Mouse (Mus musculus) liver, embryonic 14.5 days (tissue): ENCODE results near the gene Cdh23. TPM values are rescaled to one million over a fixed set of nuclear protein-coding genes. Genes with fewer than 3 reads are reported as not detected.
A peak's percentile ranks its signal among the peaks of the same experiment; 100 is the strongest.

ENCODE experiments used
- ATAC-seq: fragments of 200-750 bp; cut with Nextera tagmentation; 2 replicates; pipeline ENCODE4 v1.8.0; 2017; ENCODE audit warnings: moderate number of reproducible peaks, mild to moderate bottlenecking, moderate library complexity; ENCODE audit not compliant: insufficient read depth
- DNase-seq, 3 experiments: peaks; one replicate each; pipeline ENCODE4 v3.0.0-alpha.2; 2012 to 2013; ENCODE audit warnings: low read depth in 3 of 3, low spot score in 3 of 3
- H3K27ac ChIP-seq: fragments of 300-500 bp; sonication (generic); 2 replicates; pipeline ENCODE4 v1.5.1; 2014; ENCODE audit warnings: moderate library complexity, mild to moderate bottlenecking, control low read depth, inconsistent platforms
- H3K27me3 ChIP-seq: fragments of 300-500 bp; sonication (generic); 2 replicates; pipeline ENCODE4 v1.6.1; 2014; ENCODE audit warnings: mild to moderate bottlenecking, low read length, moderate library complexity; ENCODE audit not compliant: control insufficient read depth, insufficient read depth
- H3K36me3 ChIP-seq: fragments of 300-500 bp; sonication (generic); replicated peaks from 2 replicates; pipeline ENCODE4 v1.6.1; 2014; ENCODE audit warnings: low read depth; ENCODE audit not compliant: control insufficient read depth, insufficient read depth
- H3K4me1 ChIP-seq, 2 experiments: fragments of 200-500 bp in 1 of 2; fragments of 300-500 bp in 1 of 2; sonication (generic) in 1 of 2; replicated peaks; 2 replicates each; pipeline ENCODE4 v1.6.1; 2012 to 2014; ENCODE audit warnings: antibody characterized with exemption in 1 of 2, inconsistent platforms in 1 of 2, low read length in 1 of 2; ENCODE audit not compliant: control insufficient read depth in 2 of 2, insufficient read depth in 2 of 2
- H3K4me2 ChIP-seq: fragments of 300-500 bp; sonication (generic); 2 replicates; pipeline ENCODE4 v1.6.1; 2014; ENCODE audit warnings: low read depth, mild to moderate bottlenecking, control low read depth, moderate library complexity
- H3K4me3 ChIP-seq, 2 experiments: fragments of 200-500 bp in 1 of 2; fragments of 300-500 bp in 1 of 2; sonication (generic) in 1 of 2; 2 replicates each; pipeline ENCODE4 v1.5.1; 2012 to 2014; ENCODE audit warnings: low read depth in 2 of 2, low read length in 2 of 2, mild to moderate bottlenecking in 2 of 2, control low read depth in 1 of 2, inconsistent platforms in 1 of 2, moderate library complexity in 1 of 2; ENCODE audit not compliant: insufficient read depth in 1 of 2
- H3K9ac ChIP-seq: fragments of 300-500 bp; sonication (generic); replicated peaks from 2 replicates; pipeline ENCODE4 v1.6.1; 2014; ENCODE audit warnings: mild to moderate bottlenecking, control low read depth, moderate library complexity
- H3K9me3 ChIP-seq: fragments of 300-500 bp; sonication (generic); 2 replicates; pipeline ENCODE4 v1.6.1; 2016; ENCODE audit warnings: low read length, mixed read lengths; ENCODE audit not compliant: control insufficient read depth
- CTCF ChIP-seq: IDR thresholded peaks from 2 replicates; pipeline ENCODE4 v1.5.1; 2016; ENCODE audit warnings: antibody characterized with exemption, low read depth, control low read depth
- EP300 ChIP-seq: IDR thresholded peaks from 2 replicates; pipeline ENCODE4 v1.6.1; 2016; ENCODE audit warnings: antibody characterized with exemption, low read depth
- WGBS: fragments of 180-500 bp; shearing (Covaris S2); extraction: QIAGEN DNeasy Blood & Tissue Kit; methylation state at CpG from one replicate; pipeline ENCODE4 v1.1.7; 2014; ENCODE audit not compliant: insufficient replicate concordance; 5-methylcytosine and 5-hydroxymethylcytosine counted together
- polyA plus RNA-seq, 2 experiments: library from polyadenylated mRNA; depleted of rRNA in 1 of 2; stranded (reverse) in 1 of 2; unstranded in 1 of 2; fragments of >200 nt; fragmentation: Nextera tagmentation in 1 of 2; extraction: Ambion mirVana in 1 of 2; gene quantifications; 2 replicates each; pipeline versions ENCODE4 v1.2.1 to v1.2.3; 2012 to 2014

Cdh23 gene
- polyA plus RNA-seq, 2 experiments: 0.02 TPM; not detected in 1

- Histone ChIP-seq H3K27ac (no peak overlapping the region), H3K4me3 (peak overlapping the region; percentile 10 to 72; a peak in 1 of 4 replicates), H3K9me3 (no peaks in the 10 kb centered on the region), H3K36me3 (no peaks in the 10 kb centered on the region), H3K4me2 (peak overlapping the region; percentile 89), H3K27me3 (no peaks in the 10 kb centered on the region), H3K9ac (no peak overlapping the region), H3K4me1 (peaks cover 5 to 27% of the 10 kb centered on the region in 2 experiments)
- ATAC-seq (no peak), DNase-seq (no peak)
- 75% methylated on average over 8 of the region's 8 CpGs for WGBS
- TF ChIP-seq CTCF (no peak), EP300 (no peak)
Observed at GRCm38 (mm10) chr10:60279290-60279940, 416.9 kb downstream of the Cdh23 start.

- DNase-seq: no peak
- Histone ChIP-seq H3K27me3 (no peaks in the 10 kb centered on the region), H3K9me3 (no peaks in the 10 kb centered on the region), H3K36me3 (no peaks in the 10 kb centered on the region), H3K9ac (no peak overlapping the region), H3K27ac (no peak overlapping the region), H3K4me1 (peaks cover 5 to 25% of the 10 kb centered on the region in 2 experiments), H3K4me2 (peak overlapping the region; percentile 89), H3K4me3 (peak overlapping the region; percentile 72 to 86)
- WGBS: 81% methylated on average over 3 of the region's 3 CpGs
- no peak for ATAC-seq
- no peak for TF ChIP-seq CTCF
- TF ChIP-seq EP300: no peak
Observed at GRCm38 (mm10) chr10:60278786-60279185, 417.5 kb downstream of the Cdh23 start.

GRCm38 (mm10) chr10:60278006-60278399 is 418.3 kb downstream of the Cdh23 start:
- H3K27me3 ChIP-seq: no peaks in the 10 kb centered on the region
- DNase-seq: peak in 1 of 3 experiments; percentile 32
- peaks cover 5 to 22% of the 10 kb centered on the region in 2 experiments for H3K4me1 ChIP-seq
- H3K27ac ChIP-seq: peak overlapping the region; percentile 64; the same call in 1 of the 2 replicates
- peak; percentile 63 for ATAC-seq
- TF ChIP-seq EP300 (no peak), CTCF (no peak)
- H3K9me3 ChIP-seq: no peaks in the 10 kb centered on the region
- peak overlapping the region; percentile 72 to 86 for H3K4me3 ChIP-seq
- no peaks in the 10 kb centered on the region for H3K36me3 ChIP-seq
- WGBS: 11% methylated on average over 13 of the region's 13 CpGs
- peak overlapping the region; percentile 84 for H3K9ac ChIP-seq
- H3K4me2 ChIP-seq: peak overlapping the region; percentile 89

GRCm38 (mm10) chr10:60277207-60278005 is 418.9 kb downstream of the Cdh23 start, which contains the start of gene Psap:
Gene Psap, plus strand, starts transcription at chr10:60277627.
- 2% methylated on average over 54 of the region's 54 CpGs for WGBS
- H3K4me3 ChIP-seq: peak within 1 kb of the TSS; percentile 72 to 86
- H3K27ac ChIP-seq: peak within 1 kb of the TSS; percentile 64
- peak within 1 kb of the TSS; percentile 89 for H3K4me2 ChIP-seq
- H3K9ac ChIP-seq: peak within 1 kb of the TSS; percentile 84
- peak; percentile 38 for TF ChIP-seq CTCF
- no peak for TF ChIP-seq EP300
- peaks cover 5 to 27% of the 10 kb centered on the region in 2 experiments for H3K4me1 ChIP-seq
- H3K9me3 ChIP-seq: no peaks in the 10 kb centered on the region
- peak; percentile 93 for ATAC-seq
- DNase-seq: peak; percentile 82 to 89 (median 84)
- no peaks in the 10 kb centered on the region for H3K27me3 ChIP-seq
- H3K36me3 ChIP-seq: no peaks in the 10 kb centered on the region

GRCm38 (mm10) chr10:60273382-60273781 is 422.9 kb downstream of the Cdh23 start:
- no peaks in the 10 kb centered on the region for H3K9me3 ChIP-seq
- no peak overlapping the region for H3K27ac ChIP-seq
- no peaks in the 10 kb centered on the region for H3K36me3 ChIP-seq
- H3K27me3 ChIP-seq: no peaks in the 10 kb centered on the region
- H3K4me3 ChIP-seq: no peak overlapping the region
- TF ChIP-seq CTCF (no peak), EP300 (no peak)
- peaks cover 5 to 16% of the 10 kb centered on the region in 2 experiments for H3K4me1 ChIP-seq
- 51% methylated on average over 6 of the region's 6 CpGs for WGBS
- ATAC-seq (no peak), DNase-seq (no peak)
- no peak overlapping the region for H3K9ac ChIP-seq
- no peak overlapping the region for H3K4me2 ChIP-seq
